Mouse (Mus musculus) bone marrow, adult 2 months (tissue): ENCODE measurements at regions not wholly inside any gene's neighbourhood (a gene's known extent, or its start where the extent isn't known, plus 50 kb on each side); places are given as distances from the start of the nearest gene placed in this dataset.

ENCODE experiments used
- H3K27ac ChIP-seq: fragments of 200-500 bp; 2 replicates; pipeline ENCODE4 v1.5.1; 2012; ENCODE audit warnings: low read depth, mild to moderate bottlenecking, control low read depth, inconsistent platforms, low read length; ENCODE audit not compliant: control insufficient read depth, poor library complexity, insufficient read depth
- H3K4me1 ChIP-seq: fragments of 200-500 bp; 2 replicates; pipeline ENCODE4 v1.6.1; 2011; ENCODE audit warnings: low read length; ENCODE audit not compliant: control insufficient read depth, insufficient read depth
- H3K4me3 ChIP-seq: fragments of 200-500 bp; replicated peaks from 2 replicates; pipeline ENCODE3; 2011; ENCODE audit warnings: mild to moderate bottlenecking, low read depth, low read length, control low read depth; ENCODE audit not compliant: control insufficient read depth
- CTCF ChIP-seq: fragments of 200-500 bp; IDR thresholded peaks from 2 replicates; pipeline ENCODE4 v1.5.1; 2011; ENCODE audit warnings: low read length, control low read depth; ENCODE audit not compliant: control insufficient read depth, insufficient read depth
- POLR2A ChIP-seq: fragments of 200-500 bp; IDR thresholded peaks from 2 replicates; pipeline ENCODE4 v1.6.1; 2011; ENCODE audit warnings: low read depth, mild to moderate bottlenecking, control low read depth, low read length, borderline replicate concordance; ENCODE audit not compliant: control insufficient read depth
- WGBS: fragments of 180-500 bp; shearing (Covaris S2); methylation state at CpG from one replicate; pipeline ENCODE4 v1.1.7; 2018; 5-methylcytosine and 5-hydroxymethylcytosine counted together

- H3K27ac ChIP-seq = no peak overlapping the region
- no peak overlapping the region for H3K4me3 ChIP-seq
- 79% methylated on average over 15 of the region's 15 CpGs for WGBS
- no peaks in the 10 kb centered on the region for H3K4me1 ChIP-seq
- no peak for TF ChIP-seq CTCF
- no peak for TF ChIP-seq POLR2A
Observed at GRCm38 (mm10) chr13:73009547-73010475, 250.5 kb upstream of the Irx4 start.

GRCm38 (mm10) chr13:73019181-73019580, 241.1 kb upstream of the Irx4 start:
- WGBS = 86% methylated on average over 10 of the region's 10 CpGs

GRCm38 (mm10) chr13:73031217-73031616, 229.1 kb upstream of the Irx4 start:
- no peak for TF ChIP-seq POLR2A
- no peak for TF ChIP-seq CTCF
- 65% methylated on average over 3 of the region's 3 CpGs for WGBS
- H3K4me3 ChIP-seq = no peak overlapping the region
- H3K27ac ChIP-seq = no peak overlapping the region
- H3K4me1 ChIP-seq = no peaks in the 10 kb centered on the region

More at GRCm38 (mm10) chr13:73019181-73019580, 241.1 kb upstream of the Irx4 start:
- no peak overlapping the region for H3K27ac ChIP-seq
- H3K4me3 ChIP-seq = no peak overlapping the region
- no peaks in the 10 kb centered on the region for H3K4me1 ChIP-seq
- TF ChIP-seq CTCF = no peak
- no peak for TF ChIP-seq POLR2A

GRCm38 (mm10) chr13:73033055-73033454, 227.2 kb upstream of the Irx4 start:
- Histone ChIP-seq H3K4me1 (no peaks in the 10 kb centered on the region), H3K27ac (no peak overlapping the region), H3K4me3 (no peak overlapping the region)
- TF ChIP-seq POLR2A (no peak), CTCF (peak; percentile 42; the same call in 1 of the 2 replicates)
- 28% methylated on average over 3 of the region's 3 CpGs for WGBS

- WGBS = 46% methylated on average over 10 of the region's 10 CpGs
- no peak for TF ChIP-seq CTCF
- no peak for TF ChIP-seq POLR2A
- no peak overlapping the region for H3K4me3 ChIP-seq
- H3K27ac ChIP-seq = no peak overlapping the region
- H3K4me1 ChIP-seq = no peaks in the 10 kb centered on the region
Observed at GRCm38 (mm10) chr13:73034065-73034831, 226.0 kb upstream of the Irx4 start.

- 80% methylated on average over 10 of the region's 10 CpGs for WGBS
- TF ChIP-seq POLR2A (no peak), CTCF (no peak)
- H3K27ac ChIP-seq = no peak overlapping the region
- no peak overlapping the region for H3K4me3 ChIP-seq
- no peaks in the 10 kb centered on the region for H3K4me1 ChIP-seq
Observed at GRCm38 (mm10) chr13:73034886-73035285, 225.4 kb upstream of the Irx4 start.

GRCm38 (mm10) chr13:73035336-73035940, 224.8 kb upstream of the Irx4 start:
- Histone ChIP-seq H3K27ac (no peak overlapping the region), H3K4me3 (no peak overlapping the region), H3K4me1 (no peaks in the 10 kb centered on the region)
- no peak for TF ChIP-seq CTCF
- TF ChIP-seq POLR2A = no peak
- 44% methylated on average over 2 of the region's 2 CpGs for WGBS

- 81% methylated on average over 5 of the region's 5 CpGs for WGBS
- Histone ChIP-seq H3K4me1 (no peaks in the 10 kb centered on the region), H3K4me3 (no peak overlapping the region), H3K27ac (no peak overlapping the region)
- TF ChIP-seq POLR2A = no peak
- TF ChIP-seq CTCF = no peak
Observed at GRCm38 (mm10) chr13:73039731-73040130, 220.5 kb upstream of the Irx4 start.
